Mouse (Mus musculus): ENCODE measurements around the gene Gpr101.

Gene Gpr101

DNA sequence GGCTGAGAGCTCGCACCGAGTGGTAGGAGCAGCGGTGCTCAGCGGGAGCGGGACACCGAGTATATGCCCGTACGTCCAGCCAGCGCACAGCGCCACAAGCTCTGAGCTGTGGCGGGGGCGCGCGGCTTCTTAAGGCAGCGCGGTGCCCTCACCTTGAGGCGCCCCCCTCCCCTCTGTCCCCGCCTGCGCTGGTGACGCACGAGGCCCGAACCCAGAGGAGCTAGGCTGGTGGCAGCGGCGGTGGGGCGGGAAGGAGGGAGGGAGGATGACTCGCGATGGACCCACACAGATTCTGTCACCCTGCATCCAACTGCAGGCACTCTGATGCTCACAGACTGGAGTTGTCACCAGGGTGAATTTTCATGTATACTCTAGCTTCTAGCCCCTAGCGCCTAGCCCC lies at the start of gene Gpr101:
Gene Gpr101, minus strand, starts transcription at position 124 of the 400 bp plus-strand sequence.
- no peak for DNase-seq (ENCODE audit: extremely low read depth, low read depth, low spot score)

DNA sequence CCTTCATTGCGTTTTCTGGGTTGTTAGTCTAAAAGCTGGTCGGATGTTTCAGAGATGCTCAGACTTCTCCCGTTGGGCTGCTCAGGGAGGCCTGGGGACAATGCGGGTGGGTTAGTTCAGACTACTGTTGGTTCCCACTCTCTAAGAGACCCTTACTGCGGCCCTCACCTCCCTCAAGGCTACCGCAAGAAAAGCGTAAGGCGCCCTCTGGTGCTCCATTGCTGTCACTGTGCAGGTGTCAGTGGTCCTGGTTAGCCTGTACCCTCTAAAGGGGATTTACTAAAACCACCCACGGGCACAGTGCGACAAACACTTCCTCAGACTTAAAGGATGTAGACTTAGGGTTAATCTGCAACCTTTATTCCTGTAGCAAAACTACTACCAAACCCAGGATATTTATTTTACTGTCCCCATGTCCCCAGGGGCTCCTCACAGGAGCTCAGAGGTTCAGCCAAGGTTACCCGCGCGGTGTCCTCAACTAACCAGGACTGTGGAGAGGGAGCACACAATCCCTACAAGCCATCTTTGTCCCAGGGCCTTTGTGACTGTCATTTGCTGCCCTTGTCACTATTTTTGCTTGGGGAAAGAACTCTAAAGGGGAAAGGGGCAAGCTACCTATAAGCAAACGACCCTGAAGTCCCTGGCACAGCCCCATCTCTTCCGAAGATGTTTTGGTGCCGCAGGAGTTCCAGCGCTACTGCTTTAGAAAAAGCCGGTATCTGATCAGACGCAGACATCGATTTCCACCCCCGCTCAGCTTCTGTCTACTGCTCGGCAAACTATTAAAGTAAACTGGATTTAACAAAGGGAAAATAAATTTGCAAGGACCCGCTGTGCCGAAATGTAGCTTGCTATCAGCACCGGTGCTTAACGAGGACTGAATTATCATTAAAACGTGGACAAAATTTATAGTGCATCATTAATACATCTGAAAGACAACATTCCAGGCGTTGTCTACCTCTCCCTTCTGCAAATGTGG lies 17.8 kb upstream of the Gpr101 start:
- DNase-seq (ENCODE audit: extremely low read depth, low read depth, low spot score) = no peak

DNA sequence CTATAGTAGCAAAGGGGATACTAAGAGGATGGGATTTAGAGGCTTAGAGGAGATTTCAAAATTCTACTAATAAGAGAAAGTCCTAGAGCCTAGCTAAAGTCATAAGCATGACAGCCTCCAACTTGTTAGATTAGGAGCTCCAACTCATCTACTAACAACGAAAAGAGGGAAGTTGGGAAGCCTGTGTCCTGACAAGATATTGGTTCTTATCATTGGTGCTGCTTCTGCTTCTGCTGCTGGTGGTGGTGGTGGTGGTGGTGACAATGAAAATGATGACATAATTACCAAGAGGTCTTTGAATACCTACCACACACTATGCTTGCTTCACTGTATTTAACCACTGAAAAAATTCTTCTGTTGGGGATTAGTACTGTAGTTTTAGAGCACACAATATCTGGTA lies 2.7 kb upstream of the Gpr101 start:
- DNase-seq (ENCODE audit: extremely low read depth, low read depth, low spot score) = no peak

Measured in fat pad, adult 2 months (tissue).